Mouse (Mus musculus) liver, embryonic 14.5 days (tissue): Measurements from ENCODE around the gene Gm10644. TPM values are rescaled to one million over a fixed set of nuclear protein-coding genes. Genes with fewer than 3 reads are reported as not detected.
A peak's percentile ranks its signal among the peaks of the same experiment; 100 is the strongest.

Experiments
- ATAC-seq: fragments of 200-750 bp; cut with Nextera tagmentation; 2 replicates; pipeline ENCODE4 v1.8.0; 2017; ENCODE audit warnings: moderate number of reproducible peaks, mild to moderate bottlenecking, moderate library complexity; ENCODE audit not compliant: insufficient read depth
- DNase-seq, 3 experiments: peaks; one replicate each; pipeline ENCODE4 v3.0.0-alpha.2; 2012 to 2013; ENCODE audit warnings: low read depth in 3 of 3, low spot score in 3 of 3
- H3K27ac ChIP-seq: fragments of 300-500 bp; sonication (generic); 2 replicates; pipeline ENCODE4 v1.5.1; 2014; ENCODE audit warnings: moderate library complexity, mild to moderate bottlenecking, control low read depth, inconsistent platforms
- H3K27me3 ChIP-seq: fragments of 300-500 bp; sonication (generic); 2 replicates; pipeline ENCODE4 v1.6.1; 2014; ENCODE audit warnings: mild to moderate bottlenecking, low read length, moderate library complexity; ENCODE audit not compliant: control insufficient read depth, insufficient read depth
- H3K36me3 ChIP-seq: fragments of 300-500 bp; sonication (generic); replicated peaks from 2 replicates; pipeline ENCODE4 v1.6.1; 2014; ENCODE audit warnings: low read depth; ENCODE audit not compliant: control insufficient read depth, insufficient read depth
- H3K4me1 ChIP-seq, 2 experiments: fragments of 200-500 bp in 1 of 2; fragments of 300-500 bp in 1 of 2; sonication (generic) in 1 of 2; replicated peaks; 2 replicates each; pipeline ENCODE4 v1.6.1; 2012 to 2014; ENCODE audit warnings: antibody characterized with exemption in 1 of 2, inconsistent platforms in 1 of 2, low read length in 1 of 2; ENCODE audit not compliant: control insufficient read depth in 2 of 2, insufficient read depth in 2 of 2
- H3K4me2 ChIP-seq: fragments of 300-500 bp; sonication (generic); 2 replicates; pipeline ENCODE4 v1.6.1; 2014; ENCODE audit warnings: low read depth, mild to moderate bottlenecking, control low read depth, moderate library complexity
- H3K4me3 ChIP-seq, 2 experiments: fragments of 200-500 bp in 1 of 2; fragments of 300-500 bp in 1 of 2; sonication (generic) in 1 of 2; 2 replicates each; pipeline ENCODE4 v1.5.1; 2012 to 2014; ENCODE audit warnings: low read depth in 2 of 2, low read length in 2 of 2, mild to moderate bottlenecking in 2 of 2, control low read depth in 1 of 2, inconsistent platforms in 1 of 2, moderate library complexity in 1 of 2; ENCODE audit not compliant: insufficient read depth in 1 of 2
- H3K9ac ChIP-seq: fragments of 300-500 bp; sonication (generic); replicated peaks from 2 replicates; pipeline ENCODE4 v1.6.1; 2014; ENCODE audit warnings: mild to moderate bottlenecking, control low read depth, moderate library complexity
- H3K9me3 ChIP-seq: fragments of 300-500 bp; sonication (generic); 2 replicates; pipeline ENCODE4 v1.6.1; 2016; ENCODE audit warnings: low read length, mixed read lengths; ENCODE audit not compliant: control insufficient read depth
- CTCF ChIP-seq: IDR thresholded peaks from 2 replicates; pipeline ENCODE4 v1.5.1; 2016; ENCODE audit warnings: antibody characterized with exemption, low read depth, control low read depth
- EP300 ChIP-seq: IDR thresholded peaks from 2 replicates; pipeline ENCODE4 v1.6.1; 2016; ENCODE audit warnings: antibody characterized with exemption, low read depth
- WGBS: fragments of 180-500 bp; shearing (Covaris S2); extraction: QIAGEN DNeasy Blood & Tissue Kit; methylation state at CpG from one replicate; pipeline ENCODE4 v1.1.7; 2014; ENCODE audit not compliant: insufficient replicate concordance; 5-methylcytosine and 5-hydroxymethylcytosine counted together
- polyA plus RNA-seq, 2 experiments: library from polyadenylated mRNA; depleted of rRNA in 1 of 2; stranded (reverse) in 1 of 2; unstranded in 1 of 2; fragments of >200 nt; fragmentation: Nextera tagmentation in 1 of 2; extraction: Ambion mirVana in 1 of 2; gene quantifications; 2 replicates each; pipeline versions ENCODE4 v1.2.1 to v1.2.3; 2012 to 2014

Gene Gm10644
- polyA plus RNA-seq, 2 experiments: 0.09 to 0.30 TPM

GRCm38 (mm10) chr8:83921558-83921957, 33.4 kb downstream of the Gm10644 start:
- H3K4me2 ChIP-seq: no peak overlapping the region
- H3K9me3 ChIP-seq: no peaks in the 10 kb centered on the region
- 57% methylated on average over 3 of the region's 3 CpGs for WGBS
- H3K36me3 ChIP-seq: no peaks in the 10 kb centered on the region
- H3K9ac ChIP-seq: no peak overlapping the region
- no peaks in the 10 kb centered on the region for H3K27me3 ChIP-seq
- no peak overlapping the region for H3K4me3 ChIP-seq
- H3K27ac ChIP-seq: no peak overlapping the region
- peaks cover 0 to 16% of the 10 kb centered on the region in 2 experiments; a peak in 3 of 4 replicates for H3K4me1 ChIP-seq
- DNase-seq (peak in 2 of 3 experiments; percentile 30 to 42), ATAC-seq (no peak)
- TF ChIP-seq CTCF (peak; percentile 89), EP300 (no peak)

DNA sequence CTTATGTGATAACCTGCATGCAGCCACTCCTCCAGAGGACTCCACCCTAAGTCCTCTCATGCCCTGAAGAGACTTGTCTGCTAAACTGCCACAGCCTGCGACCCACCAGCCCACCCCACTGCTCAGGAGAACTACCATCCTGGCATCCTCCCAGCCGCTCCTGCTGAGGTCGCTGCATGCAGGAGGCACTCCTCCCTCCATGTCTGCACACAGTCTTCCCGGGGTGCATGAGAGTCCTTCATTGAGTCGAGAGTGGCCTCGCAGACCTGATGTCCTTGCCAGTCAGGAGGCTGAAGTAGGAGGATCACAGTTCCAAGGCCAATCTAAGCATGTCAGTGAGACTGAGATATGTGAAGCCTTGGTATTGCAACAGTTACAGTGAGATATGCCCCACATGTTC, 37.4 kb downstream of the Gm10644 start:
- no peak overlapping the region for H3K27ac ChIP-seq
- DNase-seq (no peak), ATAC-seq (no peak)
- H3K9me3 ChIP-seq: no peaks in the 10 kb centered on the region
- TF ChIP-seq CTCF (no peak), EP300 (no peak)
- H3K4me1 ChIP-seq: peaks cover 3 to 27% of the 10 kb centered on the region in 2 experiments
- H3K36me3 ChIP-seq: no peaks in the 10 kb centered on the region
- no peaks in the 10 kb centered on the region for H3K27me3 ChIP-seq
- H3K9ac ChIP-seq: no peak overlapping the region
- H3K4me2 ChIP-seq: no peak overlapping the region
- no peak overlapping the region for H3K4me3 ChIP-seq
- WGBS: 63% methylated on average over 6 of the region's 6 CpGs

DNA sequence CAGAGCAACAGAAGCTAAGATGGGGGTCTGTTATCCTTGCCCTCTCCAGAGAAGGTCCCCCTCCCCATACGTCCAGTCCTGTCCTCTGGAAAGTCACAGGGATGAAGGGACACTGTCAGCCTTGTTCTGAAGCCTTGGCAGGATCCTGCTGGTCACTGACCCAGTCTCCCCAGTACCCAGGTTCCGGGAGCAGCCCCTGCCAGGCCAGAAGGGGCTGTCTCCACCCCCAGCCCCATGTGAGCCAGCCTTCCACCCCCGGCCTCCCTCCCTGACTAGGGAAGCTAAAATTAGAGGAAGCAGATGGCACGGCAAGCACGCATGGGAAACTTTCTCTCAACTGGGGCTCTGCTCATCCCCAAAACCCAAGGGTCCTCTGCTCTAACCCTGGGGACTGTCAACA, 39.0 kb downstream of the Gm10644 start:
- H3K4me3 ChIP-seq: no peak overlapping the region
- peaks cover 3 to 29% of the 10 kb centered on the region in 2 experiments for H3K4me1 ChIP-seq
- no peak overlapping the region for H3K4me2 ChIP-seq
- no peaks in the 10 kb centered on the region for H3K36me3 ChIP-seq
- no peak overlapping the region for H3K9ac ChIP-seq
- ATAC-seq (no peak), DNase-seq (no peak)
- no peak for TF ChIP-seq EP300
- no peaks in the 10 kb centered on the region for H3K9me3 ChIP-seq
- H3K27me3 ChIP-seq: no peaks in the 10 kb centered on the region
- no peak overlapping the region for H3K27ac ChIP-seq
- 42% methylated on average over 5 of the region's 5 CpGs for WGBS

DNA sequence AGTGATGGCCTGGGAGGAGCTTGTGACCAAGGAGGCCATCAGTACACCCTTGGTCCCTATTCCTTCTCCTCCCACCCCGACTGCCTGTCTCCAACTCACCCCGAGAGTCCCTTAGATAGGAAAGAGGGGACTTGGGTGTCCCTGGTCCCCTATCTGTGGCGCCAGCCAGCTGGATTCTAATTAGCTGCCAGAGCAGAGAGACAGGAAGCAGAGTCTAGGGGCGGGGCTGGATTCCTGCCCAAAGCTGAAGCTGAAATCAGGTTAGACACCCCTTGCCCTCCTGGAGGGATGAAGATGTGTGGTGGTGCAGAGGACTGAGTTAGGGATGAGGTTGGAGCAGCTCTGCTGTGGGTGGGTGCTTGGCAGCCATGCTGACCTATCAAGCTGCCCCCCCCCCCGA, 40.1 kb downstream of the Gm10644 start:
- Histone ChIP-seq H3K9ac (no peak overlapping the region), H3K9me3 (no peaks in the 10 kb centered on the region), H3K4me2 (no peak overlapping the region), H3K36me3 (no peaks in the 10 kb centered on the region), H3K27me3 (no peaks in the 10 kb centered on the region), H3K27ac (no peak overlapping the region), H3K4me3 (no peak overlapping the region), H3K4me1 (peaks cover 3 to 29% of the 10 kb centered on the region in 2 experiments)
- TF ChIP-seq CTCF: no peak
- no peak for TF ChIP-seq EP300
- DNase-seq (no peak), ATAC-seq (no peak)
- WGBS: 27% methylated on average over 5 of the region's 5 CpGs

DNA sequence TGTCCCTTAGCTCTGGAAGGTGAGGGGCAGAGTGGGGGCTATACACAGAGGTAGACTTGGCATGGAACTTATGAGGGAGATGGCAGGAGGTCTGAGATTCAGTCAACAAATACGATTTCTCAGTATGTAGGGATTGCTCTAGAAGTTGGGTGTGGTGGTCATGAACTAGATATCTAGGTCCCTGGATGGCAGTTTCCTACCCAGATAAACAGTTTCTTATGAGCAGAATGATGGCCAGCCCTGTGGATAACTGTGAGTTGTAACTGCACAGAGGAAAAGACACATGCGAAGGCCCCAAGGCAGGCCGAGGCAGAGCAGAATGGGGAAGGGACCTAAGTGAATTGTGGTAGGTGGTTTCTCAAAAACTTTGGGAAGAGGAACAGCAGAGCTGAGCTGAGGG, 40.8 kb downstream of the Gm10644 start:
- H3K4me2 ChIP-seq: no peak overlapping the region
- no peak for DNase-seq
- H3K27me3 ChIP-seq: no peaks in the 10 kb centered on the region
- no peak overlapping the region for H3K9ac ChIP-seq
- H3K4me1 ChIP-seq: peaks cover 3 to 25% of the 10 kb centered on the region in 2 experiments
- H3K27ac ChIP-seq: no peak overlapping the region
- TF ChIP-seq EP300: no peak
- no peak for TF ChIP-seq CTCF
- peak; percentile 23; the same call in 1 of the 2 replicates for ATAC-seq
- H3K36me3 ChIP-seq: no peaks in the 10 kb centered on the region
- 20% methylated on average over 3 of the region's 3 CpGs for WGBS
- no peak overlapping the region for H3K4me3 ChIP-seq
- H3K9me3 ChIP-seq: no peaks in the 10 kb centered on the region
